10 mouse cellular contexts compared by ENCODE assay signal in genomic region chr14:62555840-62556810, GRCm38 (mm10). TPM values are rescaled to one million over a fixed set of nuclear protein-coding genes. Genes with fewer than 3 reads are reported as not detected.
A peak's percentile ranks its signal among the peaks of the same experiment; 100 is the strongest.
DNase-seq lines count a peak whose midpoint lies in the region; ATAC-seq and TF ChIP-seq lines count a peak whose summit lies in the region.
"Had no signal": no experiment of that assay in that cellular context is flagged by ENCODE, and none has a peak within 500 bp of the region (broad histone marks: within the 10 kb centered on the region; RNA-seq: fewer than 3 reads in every experiment).

No protein-coding gene starts in this region.

- ATAC-seq in hindbrain, postnatal 0 days: peak; percentile 39
- ATAC-seq in midbrain, embryonic 13.5 days: peak; percentile 61

- no peaks in the 10 kb centered on the region for H3K27me3 ChIP-seq in kidney, adult 2 months (replicated peaks; ENCODE audit: control insufficient read depth, insufficient read depth, low read length)
- H3K27me3 ChIP-seq in hindbrain, postnatal 0 days (ENCODE audit: insufficient read depth, low read length): no peaks in the 10 kb centered on the region
- H3K27me3 ChIP-seq in midbrain, embryonic 13.5 days: peaks cover 12% of the 10 kb centered on the region

- TF ChIP-seq CTCF in kidney, adult 2 months (conservative IDR thresholded peaks at IDR 0.05; ENCODE audit: insufficient read depth, insufficient read length, low read depth, low read length): no peak
- no peak for TF ChIP-seq CTCF in embryonic fibroblast, embryonic 13.5 days (IDR thresholded peaks at IDR 0.05; ENCODE audit: borderline replicate concordance, insufficient read depth, low read length)
- TF ChIP-seq CTCF in hindbrain, postnatal 0 days (IDR thresholded peaks at IDR 0.05; ENCODE audit: low read depth): no peak

- peak overlapping the region; percentile 78 for H3K9ac ChIP-seq in hindbrain, postnatal 0 days (replicated peaks; ENCODE audit: low read length)
- H3K9ac ChIP-seq in midbrain, embryonic 13.5 days (replicated peaks): peak overlapping the region; percentile 80

- TF ChIP-seq POLR2A in kidney, adult 2 months (IDR thresholded peaks at IDR 0.05; ENCODE audit: low read depth, low read length): no peak
- TF ChIP-seq POLR2A in embryonic fibroblast, embryonic 13.5 days (IDR thresholded peaks at IDR 0.05; ENCODE audit: low read depth, low read length): no peak

- no peaks in the 10 kb centered on the region for H3K9me3 ChIP-seq in hindbrain, postnatal 0 days (ENCODE audit: low read length)
- H3K9me3 ChIP-seq in midbrain, embryonic 13.5 days: no peaks in the 10 kb centered on the region

- DNase-seq in kidney, adult 2 months: no peak
- DNase-seq in kidney, postnatal 36 days: no peak
- peak; percentile 64 for DNase-seq in Muller cell, postnatal 12 days (ENCODE audit: inconsistent ontology term)
- DNase-seq in hindbrain, postnatal 0 days (ENCODE audit: low spot score): peak; percentile 32
- no peak for DNase-seq in adrenal gland, adult 18-20 months (ENCODE audit: low spot score in 2 of 2)
- DNase-seq in urinary bladder, postnatal 25 days (ENCODE audit: low spot score): no peak

- H3K4me3 ChIP-seq in kidney, adult 2 months (ENCODE audit: insufficient read depth, low read depth, low read length): peak overlapping the region; percentile 76
- peak overlapping the region; percentile 56 for H3K4me3 ChIP-seq in embryonic fibroblast, embryonic 13.5 days (ENCODE audit: insufficient read depth, low read length)
- H3K4me3 ChIP-seq in hindbrain, postnatal 0 days (ENCODE audit: low read length): peak overlapping the region; percentile 80
- H3K4me3 ChIP-seq in midbrain, embryonic 13.5 days (replicated peaks): peak overlapping the region; percentile 74

- H3K4me2 ChIP-seq in hindbrain, postnatal 0 days (ENCODE audit: low read depth, low read length): peak overlapping the region; percentile 87
- peak overlapping the region; percentile 83 for H3K4me2 ChIP-seq in midbrain, embryonic 13.5 days (replicated peaks)

- WGBS in kidney, adult 2 months: 10% methylated on average over 38 of the region's 38 CpGs
- WGBS in hindbrain, postnatal 0 days: 7% methylated on average over 38 of the region's 38 CpGs
- WGBS in midbrain, embryonic 13.5 days: 10% methylated on average over 38 of the region's 38 CpGs

- peaks cover 8% of the 10 kb centered on the region for H3K4me1 ChIP-seq in kidney, adult 2 months (ENCODE audit: control insufficient read depth, insufficient read depth, low read length)
- H3K4me1 ChIP-seq in embryonic fibroblast, embryonic 13.5 days (ENCODE audit: control insufficient read depth, insufficient read depth, low read length): no peaks in the 10 kb centered on the region; the same call in 1 of the 2 replicates
- peaks cover 24% of the 10 kb centered on the region for H3K4me1 ChIP-seq in hindbrain, postnatal 0 days (ENCODE audit: insufficient read depth, low read length)
- H3K4me1 ChIP-seq in midbrain, embryonic 13.5 days (replicated peaks): peaks cover 23% of the 10 kb centered on the region

- no peaks in the 10 kb centered on the region for H3K36me3 ChIP-seq in kidney, adult 2 months (ENCODE audit: control insufficient read depth, insufficient read depth, low read length)
- H3K36me3 ChIP-seq in hindbrain, postnatal 0 days (ENCODE audit: insufficient read depth, low read length): no peaks in the 10 kb centered on the region
- H3K36me3 ChIP-seq in midbrain, embryonic 13.5 days: no peaks in the 10 kb centered on the region

- H3K27ac ChIP-seq in kidney, adult 2 months (ENCODE audit: insufficient read depth, low read depth, low read length): no peak overlapping the region
- no peak overlapping the region for H3K27ac ChIP-seq in embryonic fibroblast, embryonic 13.5 days (ENCODE audit: insufficient read depth, low read length)
- peak overlapping the region; percentile 69 for H3K27ac ChIP-seq in hindbrain, postnatal 0 days
- peak overlapping the region; percentile 73 for H3K27ac ChIP-seq in midbrain, embryonic 13.5 days

RNA-seq across cellular contexts. Expression of gene Fam124a, which starts 0.6 kb away (rescaled TPM):
- 4.3 and 4.5 TPM in 2 replicates for polyA plus RNA-seq in kidney, adult 2 months (2012; rRNA removed)
- polyA plus RNA-seq in embryonic fibroblast, embryonic 13.5 days (2011; ENCODE audit: insufficient read length, low read depth, missing spikeins): 1.9 and 2.3 TPM in 2 replicates
- 31.3 and 40.8 TPM in 2 replicates for total RNA-seq in hindbrain, postnatal 0 days (2014; rRNA removed)
- 37.5 and 41.2 TPM in 2 replicates for polyA plus RNA-seq in hindbrain, postnatal 0 days (2015; fragmentation: Nextera tagmentation; extraction: Ambion mirVana)
- polyA plus RNA-seq in midbrain, embryonic 13.5 days (2015; fragmentation: Nextera tagmentation; extraction: Ambion mirVana): 19.2 and 22.1 TPM in 2 replicates
- total RNA-seq in adrenal gland, adult 18-20 months (2021): 1 to 10 TPM; 2.3 to 2.4 TPM
- total RNA-seq: MEL had no signal

RNA-seq across cellular contexts. Expression of gene Gm4131, which starts 10.6 kb away (rescaled TPM):
- polyA plus RNA-seq in kidney, adult 2 months (2012; rRNA removed): 1.0 and 1.6 TPM in 2 replicates
- not detected in 2 replicates for polyA plus RNA-seq in embryonic fibroblast, embryonic 13.5 days (2011; ENCODE audit: insufficient read length, low read depth, missing spikeins)
- not detected in 2 replicates for total RNA-seq in hindbrain, postnatal 0 days (2014; rRNA removed)
- 0.25 and 0.26 TPM in 2 replicates for polyA plus RNA-seq in hindbrain, postnatal 0 days (2015; fragmentation: Nextera tagmentation; extraction: Ambion mirVana)
- 0.48 TPM in 1 of 2 replicates, not detected in the other for polyA plus RNA-seq in midbrain, embryonic 13.5 days (2015; fragmentation: Nextera tagmentation; extraction: Ambion mirVana)
- not detected for total RNA-seq in adrenal gland, adult 18-20 months (2021)
- total RNA-seq: MEL had no signal
- polyA plus RNA-seq: large intestine, adult 2 months had no signal

Comparison
In these comparisons a context has a peak if more than half of its experiments do, and no peak if none do; other contexts are left out.
1. DNase-seq: peak in Muller cell, postnatal 12 days (single experiment) and hindbrain, postnatal 0 days (single experiment); none in kidney, adult 2 months (single experiment), kidney, postnatal 36 days (0 of 2), adrenal gland, adult 18-20 months (0 of 2) and urinary bladder, postnatal 25 days (single experiment).
2. H3K27ac ChIP-seq: peak in hindbrain, postnatal 0 days (single experiment) and midbrain, embryonic 13.5 days (single experiment); none in kidney, adult 2 months (single experiment) and embryonic fibroblast, embryonic 13.5 days (single experiment).
3. Peak in every context shown above with its lines, with median percentiles within 50 percentile points of each other: H3K4me3 ChIP-seq.